Mouse (Mus musculus) mouse trophoblast stem cell (cell line): ENCODE measurements at regions not wholly inside any gene's neighbourhood (a gene's known extent, or its start where the extent isn't known, plus 50 kb on each side); places are given as distances from the start of the nearest gene placed in this dataset.

ENCODE experiments used
- in situ Hi-C, 2 experiments: fragments of 300-500 bp; cut with MseI, MboI; formaldehyde crosslinking; loops; 2 replicates in 1 of 2; 3 replicates in 1 of 2; pipeline ENCODE4 v1.15.1; 2025

- in situ Hi-C loops = no loop called here
Observed at GRCm38 (mm10) chr1:163190841-163191240, 105.4 kb upstream of the Mroh9 start.

- in situ Hi-C loops = no loop called here
Observed at GRCm38 (mm10) chr1:163181851-163182250, 96.4 kb upstream of the Mroh9 start.

GRCm38 (mm10) chr1:163177011-163177410 lies 91.5 kb upstream of the Mroh9 start:
- in situ Hi-C loops = no loop called here

- in situ Hi-C loops = no loop called here
Observed at GRCm38 (mm10) chr1:163167051-163167450, 81.6 kb upstream of the Mroh9 start.

- in situ Hi-C loops = no loop called here
Observed at GRCm38 (mm10) chr1:163163636-163164035, 78.2 kb upstream of the Mroh9 start.

GRCm38 (mm10) chr1:163159911-163160310 lies 74.4 kb upstream of the Mroh9 start:
- in situ Hi-C loops = no loop called here

- in situ Hi-C loops = no loop called here
Observed at GRCm38 (mm10) chr1:163158491-163158890, 73.0 kb upstream of the Mroh9 start.

- in situ Hi-C loops = no loop called here
Observed at GRCm38 (mm10) chr1:163150203-163150855, 64.9 kb upstream of the Mroh9 start.

- in situ Hi-C loops = loop anchor here in 1 of 2 experiments (10.0 kb wide), 1 partner anchor 768 kb away; no protein-coding TSS in a partner anchor
Observed at GRCm38 (mm10) chr1:163146641-163147040, 61.2 kb upstream of the Mroh9 start.

GRCm38 (mm10) chr1:163143113-163143512 lies 57.6 kb upstream of the Mroh9 start:
- in situ Hi-C loops = loop anchor here in 1 of 2 experiments (10.0 kb wide), 1 partner anchor 772 kb away; no protein-coding TSS in a partner anchor

- in situ Hi-C loops = loop anchor here in 1 of 2 experiments (10.0 kb wide), 1 partner anchor 773 kb away; no protein-coding TSS in a partner anchor
Observed at GRCm38 (mm10) chr1:163141471-163141870, 56.0 kb upstream of the Mroh9 start.

GRCm38 (mm10) chr1:163138179-163138578 lies 52.7 kb upstream of the Mroh9 start:
- in situ Hi-C loops = no loop called here
